Mouse (Mus musculus) right cerebral cortex, postnatal 25 days (tissue): Measurements from ENCODE around the gene Aacs.

Experiments used
- DNase-seq: peaks from one replicate; pipeline ENCODE4 v3.0.0; 2022

The Aacs gene

GRCm38 (mm10) chr5:125497821-125498600, 22.4 kb downstream of the Aacs start:
- peak; percentile 78 for DNase-seq

DNA sequence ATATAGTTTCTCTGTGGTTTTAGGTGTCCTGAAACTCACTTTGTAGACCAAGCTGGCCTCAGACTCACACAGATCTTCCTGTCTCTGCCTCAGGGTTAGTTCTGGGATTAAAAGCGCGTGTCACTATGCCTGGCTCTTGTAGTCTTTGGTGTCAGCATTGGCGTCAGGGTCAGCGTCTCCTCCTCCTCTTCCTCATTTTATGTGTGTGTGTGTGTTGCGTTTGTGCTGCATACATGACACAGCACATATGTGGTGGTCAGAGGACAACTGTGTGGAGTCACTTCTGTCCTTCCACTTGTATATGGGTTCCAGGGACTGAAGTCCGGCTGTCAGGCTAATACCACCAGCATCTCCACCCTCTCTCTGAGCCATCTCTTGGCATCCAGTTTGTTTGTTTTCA, 25.9 kb downstream of the Aacs start:
- DNase-seq = no peak

- no peak for DNase-seq
These were observed 26.6 kb downstream of the Aacs start for GRCm38 (mm10) chr5:125502186-125502585.

- no peak for DNase-seq
These were observed 28.0 kb downstream of the Aacs start for GRCm38 (mm10) chr5:125503628-125504027.

GRCm38 (mm10) chr5:125504692-125505091, 29.1 kb downstream of the Aacs start:
- no peak for DNase-seq

DNA sequence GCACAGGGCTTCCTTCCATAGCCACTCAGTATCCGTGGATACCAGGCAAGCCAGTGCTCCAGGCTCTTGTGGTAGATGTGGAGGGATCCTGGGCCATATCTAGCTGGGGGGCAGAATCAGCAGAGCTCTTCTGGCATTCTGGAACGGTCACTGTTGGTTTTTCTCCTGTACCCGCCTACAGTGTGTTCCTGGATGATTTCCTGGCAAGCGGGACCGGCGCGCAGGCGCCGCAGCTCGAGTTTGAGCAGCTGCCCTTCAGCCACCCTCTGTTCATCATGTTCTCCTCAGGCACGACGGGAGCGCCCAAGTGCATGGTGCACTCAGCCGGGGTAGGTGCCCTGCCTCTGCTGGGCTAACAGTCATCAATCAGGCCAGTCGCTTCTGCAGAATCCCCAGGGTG, 30.4 kb downstream of the Aacs start:
- DNase-seq = no peak

DNA sequence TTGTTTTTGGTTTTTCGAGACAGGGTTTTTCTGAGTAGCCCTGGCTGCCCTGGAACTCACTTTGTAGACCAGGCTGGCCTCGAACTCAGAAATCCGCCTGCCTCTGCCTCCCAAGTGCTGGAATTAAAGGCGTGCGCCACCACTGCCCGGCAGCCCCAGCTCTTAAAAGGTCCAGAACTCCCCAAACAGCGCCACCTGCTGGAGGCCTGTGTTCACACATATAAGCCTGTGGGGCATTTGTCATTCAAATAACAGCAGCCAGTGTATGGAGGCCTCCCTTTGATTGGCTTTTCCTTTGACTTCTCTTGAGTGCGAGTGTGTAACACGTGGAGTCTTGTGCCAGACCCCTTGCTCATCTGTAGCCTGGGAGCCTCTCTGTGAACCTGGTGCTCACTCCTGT, 32.0 kb downstream of the Aacs start:
- no peak for DNase-seq

DNA sequence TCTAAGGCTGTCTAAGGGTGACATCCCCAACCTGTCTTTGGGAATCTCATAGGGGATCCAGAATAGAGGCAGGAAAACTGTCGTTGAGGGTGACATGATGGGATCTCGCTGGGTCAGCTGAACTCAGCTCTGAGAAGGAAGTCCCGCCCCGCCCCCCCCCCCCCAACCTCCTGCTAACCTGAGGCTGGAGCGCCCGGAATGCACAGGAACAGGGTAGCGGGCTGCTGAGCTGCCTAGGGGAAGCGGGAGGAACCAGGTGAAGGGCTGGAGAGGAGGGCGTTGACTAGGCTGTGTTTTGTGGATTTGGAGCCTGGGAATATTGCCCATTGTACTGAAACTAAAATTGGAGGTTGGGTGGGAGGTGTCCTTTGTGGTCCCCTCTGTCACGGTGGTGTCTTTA, 32.4 kb downstream of the Aacs start:
- no peak for DNase-seq

DNA sequence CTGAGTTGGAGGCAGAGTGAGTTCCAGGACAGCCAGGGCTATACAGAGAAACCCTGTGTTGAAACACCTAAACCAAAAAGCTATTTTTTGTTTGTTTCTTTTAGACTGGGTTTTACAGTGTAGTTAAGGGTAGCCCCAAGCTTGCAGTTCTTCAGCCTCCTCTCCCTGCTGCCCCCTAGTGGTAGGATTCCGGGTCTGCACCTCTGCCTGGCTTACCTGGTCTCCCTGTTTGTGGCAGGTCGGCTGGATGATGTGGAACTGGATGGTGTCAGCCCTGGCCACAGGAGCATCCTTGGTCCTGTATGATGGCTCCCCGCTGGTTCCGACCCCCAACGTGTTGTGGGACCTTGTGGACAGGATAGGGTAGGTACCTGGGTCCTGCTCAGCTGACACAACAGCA, 33.9 kb downstream of the Aacs start:
- no peak for DNase-seq

DNA sequence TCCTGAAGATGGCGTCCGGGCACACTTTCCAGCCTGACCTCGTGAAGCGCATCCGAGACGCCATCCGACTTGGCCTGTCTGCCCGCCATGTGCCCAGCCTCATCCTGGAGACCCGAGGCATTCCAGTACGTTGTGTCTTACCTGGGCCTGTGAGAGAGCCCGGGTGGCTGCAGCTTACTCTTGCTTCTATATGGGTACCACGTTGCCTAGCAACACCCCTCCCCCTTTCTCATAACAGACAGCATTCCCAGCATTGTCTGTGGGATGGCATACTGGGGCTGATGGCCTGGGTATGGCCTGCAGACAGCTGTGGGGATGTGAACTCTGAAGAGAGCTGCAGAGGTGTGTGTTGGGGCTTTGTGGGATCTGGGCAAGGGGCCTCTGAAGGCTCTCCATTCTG, 39.4 kb downstream of the Aacs start:
- no peak for DNase-seq

DNA sequence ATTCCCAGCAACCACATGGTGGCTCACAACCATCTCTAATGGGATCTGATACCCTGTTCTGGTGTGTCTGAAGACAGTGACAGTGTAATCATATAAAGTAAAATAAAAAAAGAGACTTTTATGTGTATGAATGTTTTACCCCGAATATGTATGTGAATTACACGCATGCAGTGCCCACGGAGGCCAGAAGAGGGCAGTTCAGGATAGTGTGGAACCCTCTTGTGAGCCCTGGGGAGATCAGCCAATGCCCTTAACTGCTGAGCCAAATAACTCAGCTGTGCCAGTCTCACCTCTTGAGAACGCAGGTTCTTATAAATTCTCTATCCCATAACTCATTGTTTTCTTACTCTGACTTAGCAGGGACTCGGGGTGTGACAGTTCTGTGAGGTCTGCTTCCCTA, 43.0 kb downstream of the Aacs start:
- no peak for DNase-seq

- DNase-seq = peak; percentile 38
These were observed 45.4 kb downstream of the Aacs start for GRCm38 (mm10) chr5:125520930-125521590.

DNA sequence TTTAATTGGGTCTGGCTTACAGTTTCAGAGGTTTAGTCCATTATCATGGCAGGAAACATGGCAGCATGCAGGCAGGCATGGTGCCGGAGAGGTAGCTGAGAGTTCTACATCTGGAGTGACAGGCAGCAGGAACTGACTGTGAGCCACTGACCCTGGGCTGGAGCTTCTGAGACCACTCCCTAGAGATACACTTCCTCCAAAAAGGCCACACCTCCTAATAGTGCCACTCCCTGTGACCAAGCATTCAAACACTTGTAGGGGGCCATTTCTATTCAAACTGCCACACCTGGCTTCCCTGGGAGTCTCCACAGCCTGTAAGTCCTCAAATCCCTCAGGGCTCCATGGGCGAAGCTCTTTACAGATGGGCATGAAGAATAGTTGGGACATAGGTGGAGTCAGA, 47.7 kb downstream of the Aacs start:
- no peak for DNase-seq

- no peak for DNase-seq
These were observed 49.9 kb downstream of the Aacs start for GRCm38 (mm10) chr5:125525516-125525915.

- DNase-seq = no peak
These were observed 50.9 kb downstream of the Aacs start for GRCm38 (mm10) chr5:125526464-125526863.

- DNase-seq = peak; percentile 83
These were observed 53.5 kb downstream of the Aacs start for GRCm38 (mm10) chr5:125529109-125529508.

- DNase-seq = peak; percentile 66
These were observed 56.0 kb downstream of the Aacs start, which contains the start of gene Tmem132b for GRCm38 (mm10) chr5:125531634-125532033. TSS of gene Tmem132b (plus strand) at chr5:125531774.

DNA sequence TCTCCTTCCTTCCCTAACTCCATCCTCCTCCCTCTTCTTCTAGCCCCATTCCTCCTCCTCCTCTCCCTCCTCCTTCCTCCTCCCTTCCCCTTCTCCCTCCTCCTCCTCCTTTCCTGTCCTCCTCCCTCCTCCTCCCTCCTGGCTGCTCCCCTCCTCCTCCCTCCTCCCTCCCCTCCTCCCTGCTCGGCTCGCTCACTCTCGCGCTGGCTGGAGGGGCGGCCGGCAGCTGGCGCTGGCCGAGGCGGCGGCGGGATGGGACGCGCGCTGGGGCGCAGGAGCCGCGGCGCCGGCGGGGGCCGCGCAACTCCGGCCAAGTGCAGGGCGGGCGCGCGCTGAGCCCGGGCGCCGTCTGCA, 56.6 kb downstream of the Aacs start:
- DNase-seq = peak; percentile 83

DNA sequence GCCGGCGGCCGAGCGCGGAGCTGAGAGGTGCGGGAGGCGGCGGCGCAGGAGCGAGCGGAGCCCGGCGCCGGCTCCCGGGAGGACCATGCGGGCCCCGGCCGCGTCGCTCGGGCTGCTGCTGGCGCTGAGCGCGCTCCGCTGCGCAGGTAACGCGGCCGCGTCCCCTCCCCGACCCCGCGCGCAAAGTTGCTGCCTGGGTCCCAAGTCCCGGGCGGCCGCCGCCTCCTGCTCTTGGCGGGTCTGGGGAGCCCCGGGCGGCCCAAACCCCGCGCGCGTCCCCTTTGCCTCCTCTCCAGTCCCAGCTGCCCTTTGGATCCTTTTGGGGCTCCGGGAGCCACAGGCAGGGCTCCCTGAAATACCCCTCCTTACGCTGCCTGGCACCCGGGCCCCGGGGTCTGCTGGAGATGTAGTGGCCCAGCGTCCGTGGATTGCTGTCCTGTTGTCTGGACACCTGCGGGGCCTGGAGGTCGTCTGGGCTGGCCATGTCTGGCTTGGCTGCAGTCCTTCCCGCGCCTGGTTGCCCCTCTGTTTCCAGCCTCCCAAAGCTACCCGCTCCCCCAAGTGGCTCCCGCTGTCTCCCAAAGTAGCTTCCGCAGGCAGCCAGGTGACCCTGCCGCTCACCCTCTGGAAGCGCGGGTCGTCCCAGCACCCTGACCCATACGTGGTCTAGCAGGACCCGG, 57.1 kb downstream of the Aacs start:
- no peak for DNase-seq

- DNase-seq = peak; percentile 66
These were observed 57.7 kb downstream of the Aacs start for GRCm38 (mm10) chr5:125533225-125533900.

DNA sequence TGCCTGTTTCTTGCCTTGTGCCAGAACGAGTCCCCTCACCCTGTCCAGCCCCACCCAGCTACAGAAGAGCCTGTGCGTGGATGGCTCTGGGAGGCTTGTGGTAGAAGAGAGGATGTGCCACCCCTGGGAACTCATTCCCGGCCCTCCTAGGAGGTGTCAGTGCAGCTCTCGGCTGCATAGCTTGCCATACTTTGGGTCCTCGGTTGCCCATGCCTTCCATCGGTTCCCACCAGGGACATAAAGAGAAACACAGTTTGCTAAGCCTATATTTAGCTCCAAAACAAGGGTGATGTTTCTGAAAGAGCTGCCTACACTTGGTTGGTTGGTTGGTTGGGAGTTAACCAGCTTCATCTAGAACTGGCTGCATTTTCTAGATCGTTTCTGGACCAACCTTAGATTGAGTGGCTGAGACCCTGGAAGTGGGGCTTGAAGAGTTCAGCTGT, 58.6 kb downstream of the Aacs start:
- peak; percentile 55 for DNase-seq

DNA sequence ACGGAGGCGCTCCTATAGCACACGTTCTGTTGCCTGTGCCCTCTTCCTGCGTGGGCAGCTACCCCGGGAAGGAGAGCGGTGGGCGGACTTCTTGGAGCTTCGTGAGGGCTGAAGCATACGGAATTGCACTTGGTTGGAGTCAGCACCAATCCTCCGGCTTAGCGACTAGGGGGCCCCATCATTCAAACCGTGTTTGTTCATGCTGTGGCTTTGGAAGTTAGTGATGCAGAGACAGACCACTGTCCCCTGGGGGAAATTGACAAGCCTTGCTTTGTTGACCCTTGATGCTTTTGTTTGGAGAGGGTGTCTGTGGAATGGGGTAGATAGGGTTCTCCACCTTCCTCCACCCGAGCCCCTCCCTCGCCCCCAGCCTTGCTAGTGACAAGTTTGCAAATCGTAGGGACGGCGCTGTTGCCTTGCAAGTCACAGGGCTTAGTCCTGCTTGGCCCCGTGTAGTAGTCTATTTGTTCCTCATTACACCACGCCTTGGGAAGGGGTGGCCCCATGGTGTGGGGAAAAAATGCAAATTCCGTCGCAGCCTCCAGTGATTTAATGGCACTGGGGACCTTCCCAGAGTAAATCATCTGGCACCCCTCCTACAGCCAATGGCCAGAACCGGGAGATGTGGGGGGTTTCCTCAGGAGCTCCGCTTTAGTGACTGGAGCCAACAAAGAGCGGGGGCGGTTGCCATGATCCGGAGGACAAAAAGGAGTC, 59.2 kb downstream of the Aacs start:
- DNase-seq = peak; percentile 78

GRCm38 (mm10) chr5:125545090-125545489, 69.5 kb downstream of the Aacs start:
- DNase-seq = no peak
